Mouse (Mus musculus) fat pad, adult 2 months (tissue): Measurements from ENCODE around the gene Dlg2.
A peak's percentile ranks its signal among the peaks of the same experiment; 100 is the strongest.

Experiments used
- DNase-seq: peaks from one replicate; pipeline ENCODE4 v3.0.0-alpha.2; 2011; ENCODE audit warnings: low read depth, low spot score; ENCODE audit errors: extremely low read depth

Dlg2 gene

GRCm38 (mm10) chr7:91548796-91549195, 1072.3 kb downstream of the Dlg2 start:
- no peak for DNase-seq

- no peak for DNase-seq
Measured at GRCm38 (mm10) chr7:91557582-91557981, 1081.1 kb downstream of the Dlg2 start.

DNA sequence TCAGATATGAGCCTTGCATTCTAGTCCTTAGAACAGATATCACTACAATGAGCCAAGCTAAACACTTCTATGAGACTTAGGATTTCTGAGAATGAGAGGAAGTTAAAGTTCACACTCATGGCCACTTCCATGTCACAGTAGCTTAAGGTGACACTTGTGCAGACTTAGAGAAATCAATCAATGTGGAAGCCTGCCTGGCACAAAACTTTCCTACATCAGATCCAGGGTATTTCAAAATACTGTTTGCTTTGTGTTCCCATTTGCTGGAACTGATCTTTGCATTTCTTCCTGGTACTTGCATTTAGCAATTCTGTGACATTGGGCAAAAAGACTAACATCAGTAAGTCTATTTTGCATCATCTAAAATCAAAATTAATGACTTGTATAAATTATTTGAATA, 1091.0 kb downstream of the Dlg2 start:
- no peak for DNase-seq

DNA sequence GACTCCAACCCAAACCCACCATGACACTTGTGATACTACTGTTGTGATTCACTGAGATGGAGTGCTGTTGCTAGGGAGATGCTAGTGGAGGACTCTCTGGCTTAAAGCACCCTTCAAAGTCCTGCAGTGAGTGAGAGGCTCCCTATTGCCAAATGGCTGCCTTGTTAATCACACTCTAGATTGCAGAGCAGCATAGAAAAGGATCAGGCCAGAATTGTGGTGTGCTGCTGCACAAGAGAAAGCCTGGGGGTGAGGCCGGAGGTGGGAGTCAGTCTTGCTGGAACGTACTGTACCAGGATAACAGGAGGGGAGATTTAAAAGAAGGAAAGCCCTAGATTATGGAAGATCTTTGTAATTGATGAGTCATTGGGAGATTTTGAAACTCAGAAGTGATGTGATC, 1094.5 kb downstream of the Dlg2 start:
- peak; percentile 5 for DNase-seq

GRCm38 (mm10) chr7:91572666-91573065, 1096.2 kb downstream of the Dlg2 start:
- DNase-seq, result no peak

- no peak for DNase-seq
Measured at GRCm38 (mm10) chr7:91573321-91573720, 1096.8 kb downstream of the Dlg2 start.

GRCm38 (mm10) chr7:91576216-91576615, 1099.7 kb downstream of the Dlg2 start:
- DNase-seq, result no peak

- DNase-seq, result no peak
Measured at GRCm38 (mm10) chr7:91582203-91582602, 1105.7 kb downstream of the Dlg2 start.

- no peak for DNase-seq
Measured at GRCm38 (mm10) chr7:91583566-91583965, 1107.1 kb downstream of the Dlg2 start.

- no peak for DNase-seq
Measured at GRCm38 (mm10) chr7:91591261-91592170, 1115.0 kb downstream of the Dlg2 start.

- DNase-seq, result no peak
Measured at GRCm38 (mm10) chr7:91598549-91598948, 1122.1 kb downstream of the Dlg2 start.

- DNase-seq, result no peak
Measured at GRCm38 (mm10) chr7:91601307-91601706, 1124.8 kb downstream of the Dlg2 start.

GRCm38 (mm10) chr7:91603561-91603960, 1127.1 kb downstream of the Dlg2 start:
- no peak for DNase-seq

- no peak for DNase-seq
Measured at GRCm38 (mm10) chr7:91653033-91653432, 1176.6 kb downstream of the Dlg2 start.

- DNase-seq, result no peak
Measured at GRCm38 (mm10) chr7:91659498-91659897, 1183.0 kb downstream of the Dlg2 start.

- DNase-seq, result no peak
Measured at GRCm38 (mm10) chr7:91672236-91673017, 1196.0 kb downstream of the Dlg2 start.

DNA sequence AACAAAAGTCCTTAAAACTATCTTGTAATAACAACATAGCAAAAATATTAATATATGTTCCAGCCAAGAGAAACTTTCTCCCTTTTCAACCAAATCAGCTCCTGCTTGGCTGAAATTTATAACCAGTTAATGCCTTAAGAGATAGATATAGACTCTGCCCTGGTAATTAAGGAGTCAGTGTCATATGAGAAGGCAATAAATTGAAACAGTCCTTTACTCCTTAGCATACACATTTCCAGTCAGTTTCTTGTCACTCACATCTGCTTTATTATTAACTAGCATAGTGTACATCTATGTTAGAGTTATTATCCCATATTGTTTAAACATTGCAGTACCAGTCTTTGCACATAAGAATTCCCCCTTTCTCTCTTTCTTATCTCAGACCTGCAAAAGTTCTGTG, 1197.9 kb downstream of the Dlg2 start:
- DNase-seq, result no peak

DNA sequence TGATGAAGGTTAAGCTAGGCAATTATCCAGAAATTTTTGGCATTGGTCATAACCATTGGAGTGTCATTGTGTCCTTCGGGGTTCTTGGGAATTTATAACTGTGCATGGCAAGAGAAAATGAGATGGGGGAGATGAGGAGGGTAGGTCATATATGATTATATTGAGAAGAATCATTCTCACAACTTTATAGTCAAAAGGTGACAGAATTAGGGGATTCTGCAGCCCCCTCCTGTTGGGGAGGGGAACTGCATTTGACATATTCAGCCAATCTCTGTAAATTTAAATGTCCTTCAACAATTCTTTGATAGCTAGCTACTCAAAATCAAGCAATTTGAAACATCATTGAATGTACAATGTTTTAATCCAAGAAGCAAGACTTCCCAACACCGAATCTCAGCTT, 1201.5 kb downstream of the Dlg2 start:
- DNase-seq, result no peak

GRCm38 (mm10) chr7:91687930-91688329, 1211.5 kb downstream of the Dlg2 start:
- DNase-seq, result no peak

DNA sequence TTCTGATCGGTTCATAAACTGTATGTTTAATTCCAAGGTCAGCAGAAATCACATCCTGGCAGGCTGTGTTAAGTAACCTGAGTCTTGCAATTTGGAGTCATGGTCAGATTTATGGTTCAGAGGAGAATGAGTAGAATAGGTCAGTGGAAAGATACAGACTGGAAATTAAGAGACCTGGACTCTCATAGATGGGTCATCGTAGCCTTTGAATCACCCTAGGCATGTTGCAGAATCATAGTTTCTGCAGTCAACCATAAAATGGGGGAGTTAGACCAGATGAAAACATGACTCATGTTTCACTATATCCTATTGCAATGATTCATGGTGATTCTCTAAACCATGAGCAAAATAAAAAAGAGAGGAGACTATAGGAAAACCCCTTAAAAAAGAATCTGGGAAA, 1213.4 kb downstream of the Dlg2 start:
- no peak for DNase-seq

GRCm38 (mm10) chr7:91709853-91710252, 1233.4 kb downstream of the Dlg2 start:
- DNase-seq, result no peak

- DNase-seq, result no peak
Measured at GRCm38 (mm10) chr7:91711184-91711583, 1234.7 kb downstream of the Dlg2 start.
